Mouse (Mus musculus) CD4-positive, CD25-positive, alpha-beta regulatory T cell, adult 2 months (primary cell): ENCODE measurements around the gene Mical2.
A peak's percentile ranks its signal among the peaks of the same experiment; 100 is the strongest.

Experiments used
- DNase-seq: peaks from one replicate; pipeline ENCODE4 v3.0.0-alpha.2; 2012; ENCODE audit warnings: low read depth, low spot score

Mical2 gene

GRCm38 (mm10) chr7:112399425-112400170, 173.9 kb downstream of the Mical2 start:
- DNase-seq: no peak

GRCm38 (mm10) chr7:112400175-112400574, 174.5 kb downstream of the Mical2 start:
- peak; percentile 67 for DNase-seq

GRCm38 (mm10) chr7:112405061-112405460, 179.4 kb downstream of the Mical2 start:
- DNase-seq: no peak

- no peak for DNase-seq
Measured at GRCm38 (mm10) chr7:112405578-112405977, 179.9 kb downstream of the Mical2 start.

- DNase-seq: no peak
Measured at GRCm38 (mm10) chr7:112407597-112407996, 181.9 kb downstream of the Mical2 start.

GRCm38 (mm10) chr7:112409991-112410390, 184.3 kb downstream of the Mical2 start:
- no peak for DNase-seq

- DNase-seq: no peak
Measured at GRCm38 (mm10) chr7:112413286-112413685, 187.6 kb downstream of the Mical2 start.

- peak; percentile 15 for DNase-seq
Measured at GRCm38 (mm10) chr7:112416058-112416526, 190.4 kb downstream of the Mical2 start.

- DNase-seq: no peak
Measured at GRCm38 (mm10) chr7:112416730-112417513, 191.3 kb downstream of the Mical2 start.

GRCm38 (mm10) chr7:112417598-112417997, 191.9 kb downstream of the Mical2 start:
- no peak for DNase-seq

- no peak for DNase-seq
Measured at GRCm38 (mm10) chr7:112423438-112423837, 197.8 kb downstream of the Mical2 start.

GRCm38 (mm10) chr7:112426811-112427210, 201.2 kb downstream of the Mical2 start:
- no peak for DNase-seq

GRCm38 (mm10) chr7:112427357-112428157, 201.9 kb downstream of the Mical2 start, which contains the start of gene Parva:
TSS of gene Parva (plus strand) at chr7:112427505.
- no peak for DNase-seq

GRCm38 (mm10) chr7:112428158-112428535, 202.5 kb downstream of the Mical2 start:
- DNase-seq: no peak

- no peak for DNase-seq
Measured at GRCm38 (mm10) chr7:112439846-112440245, 214.2 kb downstream of the Mical2 start.

- DNase-seq: no peak
Measured at GRCm38 (mm10) chr7:112444152-112444984, 218.7 kb downstream of the Mical2 start.

GRCm38 (mm10) chr7:112444985-112445367, 219.3 kb downstream of the Mical2 start:
- DNase-seq: no peak

GRCm38 (mm10) chr7:112446498-112446897, 220.8 kb downstream of the Mical2 start:
- DNase-seq: no peak

- no peak for DNase-seq
Measured at GRCm38 (mm10) chr7:112449954-112450700, 224.5 kb downstream of the Mical2 start.

- no peak for DNase-seq
Measured at GRCm38 (mm10) chr7:112452471-112452870, 226.8 kb downstream of the Mical2 start.
